Mouse (Mus musculus): ENCODE data around the gene Acad12.

Gene Acad12

DNA sequence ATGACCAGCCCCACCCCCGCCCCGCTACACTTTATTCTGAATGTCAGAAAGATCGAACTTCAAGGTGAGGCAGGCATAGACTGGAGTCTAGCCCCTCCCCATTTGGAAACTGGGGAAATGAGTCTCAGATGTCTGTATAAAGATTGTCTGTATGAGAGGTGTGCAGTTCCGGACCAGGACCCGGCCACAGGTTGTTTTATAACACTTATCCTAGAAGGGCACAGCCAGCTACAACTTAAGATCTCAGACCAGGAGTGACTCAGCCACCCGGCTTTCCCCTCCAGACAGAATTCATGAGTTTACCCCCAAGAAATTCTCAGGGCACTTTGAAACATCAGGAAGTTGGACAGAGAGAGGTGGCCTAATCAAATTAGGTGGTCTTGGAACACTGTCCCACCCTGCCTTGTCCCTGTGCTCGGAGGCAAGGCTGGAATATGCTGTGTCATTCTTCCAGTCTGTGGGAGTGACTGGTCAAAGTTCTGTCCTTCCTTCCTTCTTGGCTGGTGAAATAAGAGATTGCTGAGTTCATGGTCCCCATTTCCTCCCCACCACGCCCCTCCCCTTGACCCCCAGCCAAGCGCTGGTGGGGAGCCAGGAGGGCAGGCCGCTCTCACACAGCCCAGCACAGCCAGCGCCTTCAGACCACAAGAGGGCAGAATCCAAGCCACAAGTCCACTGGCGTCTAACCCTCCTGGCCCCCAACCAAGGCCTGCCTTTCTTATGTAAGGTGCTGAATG is 34.8 kb downstream of the Acad12 start:
- DNase-seq (ENCODE audit: low read depth), result no peak

DNA sequence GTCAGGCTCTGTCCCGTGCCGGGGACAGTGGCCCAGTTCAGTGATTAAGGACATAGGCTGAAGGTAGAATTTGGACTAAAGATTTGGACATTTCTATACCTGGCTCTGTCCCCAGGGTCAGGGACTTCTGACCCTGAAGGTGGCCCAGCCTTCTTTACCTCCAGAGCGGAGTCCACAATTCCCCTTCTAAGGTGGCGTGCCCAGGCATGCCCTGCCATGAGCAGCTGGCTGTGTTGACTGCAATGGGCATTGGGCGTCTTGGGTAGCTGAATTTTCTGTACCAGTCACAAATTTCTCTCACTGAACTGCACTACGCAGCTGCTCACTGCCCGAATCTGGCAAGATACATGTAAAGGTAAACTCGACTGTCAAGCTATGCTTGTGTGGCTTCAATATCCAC is 36.8 kb downstream of the Acad12 start:
- DNase-seq (ENCODE audit: low read depth), result no peak

DNA sequence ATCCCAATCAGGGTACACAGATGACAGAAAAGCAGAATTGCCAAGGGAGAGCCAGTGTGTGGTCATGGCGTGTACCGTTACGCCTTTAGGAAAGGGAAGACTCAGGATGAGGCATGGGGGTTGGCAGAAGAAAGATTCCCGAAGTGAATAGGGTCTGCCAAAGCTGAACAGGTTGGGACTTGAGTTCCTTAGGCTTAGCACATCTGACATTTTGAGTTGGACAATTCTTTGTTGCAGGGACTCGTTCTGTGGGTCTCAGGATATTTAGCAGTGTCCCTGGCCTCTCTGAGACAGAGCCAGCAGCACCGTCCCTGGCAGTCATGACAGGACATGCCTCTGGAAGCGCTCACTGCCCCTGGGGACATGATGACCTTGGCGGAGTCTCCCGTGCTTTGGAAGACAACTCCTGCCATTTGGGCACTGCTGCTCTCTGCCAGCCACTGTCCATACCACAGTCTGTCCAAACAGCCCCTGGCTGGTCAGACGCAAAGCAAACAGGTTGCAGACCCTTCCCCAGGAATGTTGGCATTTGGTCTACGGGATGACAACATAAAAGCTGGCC is 41.7 kb downstream of the Acad12 start:
- no peak for DNase-seq (ENCODE audit: low read depth)

DNA sequence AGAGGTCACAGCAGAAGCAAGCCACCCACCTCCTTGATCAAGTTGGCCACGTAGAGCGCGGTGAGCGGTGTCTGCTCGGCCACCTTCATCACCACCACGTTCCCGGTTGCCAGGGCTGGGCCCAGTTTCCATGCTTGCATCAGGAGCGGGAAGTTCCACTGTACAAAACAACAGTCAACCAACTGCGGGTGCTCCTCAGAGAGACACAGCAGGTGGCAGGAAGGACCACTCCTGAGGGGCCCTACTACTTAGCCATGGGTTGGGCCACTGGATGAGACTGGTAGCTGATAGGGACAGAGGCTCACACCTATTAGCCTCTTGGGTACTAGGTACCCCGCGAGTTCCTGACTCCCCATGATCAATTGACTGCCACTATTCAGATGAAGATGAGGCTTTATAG is 42.9 kb downstream of the Acad12 start:
- DNase-seq (ENCODE audit: low read depth), result no peak

DNA sequence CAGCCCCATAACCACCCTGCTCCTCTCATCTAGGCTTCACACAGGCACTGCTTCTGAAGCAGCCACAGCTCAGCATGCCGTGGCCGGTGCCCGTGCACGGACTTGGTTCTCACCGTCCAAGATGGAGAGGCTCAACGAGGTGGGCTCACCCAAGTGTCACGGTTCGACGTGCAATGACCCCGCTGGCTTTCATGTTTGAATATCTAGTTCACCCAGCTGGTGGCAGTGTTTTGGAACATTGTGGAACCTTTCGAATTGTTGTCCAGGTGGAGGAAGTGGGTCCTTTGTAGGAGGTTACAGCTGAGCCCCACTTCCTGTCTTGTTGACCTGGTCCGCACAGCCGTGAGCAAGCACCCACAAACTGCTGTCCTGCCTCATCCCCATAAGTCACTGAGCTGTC is 44.6 kb downstream of the Acad12 start:
- DNase-seq (ENCODE audit: low read depth), result no peak

DNA sequence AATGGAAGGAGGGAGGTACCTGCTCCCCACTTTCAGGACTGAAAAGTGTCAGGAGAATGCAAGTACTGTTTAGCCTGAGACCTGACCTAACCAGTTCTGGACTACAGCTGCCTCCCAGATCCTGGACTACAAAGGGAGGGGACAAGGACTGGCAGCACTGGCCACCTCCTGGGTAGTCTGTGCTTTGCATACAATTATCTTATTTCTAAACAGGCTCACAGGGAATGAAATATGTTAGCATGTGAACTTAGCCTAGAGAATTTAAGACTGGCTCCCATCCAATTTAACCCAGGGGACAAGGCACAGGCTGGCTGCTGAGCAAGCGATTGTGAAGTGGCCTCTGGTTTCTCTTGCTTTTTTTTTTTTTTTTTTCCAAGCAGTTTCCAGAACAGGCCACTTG is 48.0 kb downstream of the Acad12 start:
- DNase-seq (ENCODE audit: low read depth), result no peak

DNA sequence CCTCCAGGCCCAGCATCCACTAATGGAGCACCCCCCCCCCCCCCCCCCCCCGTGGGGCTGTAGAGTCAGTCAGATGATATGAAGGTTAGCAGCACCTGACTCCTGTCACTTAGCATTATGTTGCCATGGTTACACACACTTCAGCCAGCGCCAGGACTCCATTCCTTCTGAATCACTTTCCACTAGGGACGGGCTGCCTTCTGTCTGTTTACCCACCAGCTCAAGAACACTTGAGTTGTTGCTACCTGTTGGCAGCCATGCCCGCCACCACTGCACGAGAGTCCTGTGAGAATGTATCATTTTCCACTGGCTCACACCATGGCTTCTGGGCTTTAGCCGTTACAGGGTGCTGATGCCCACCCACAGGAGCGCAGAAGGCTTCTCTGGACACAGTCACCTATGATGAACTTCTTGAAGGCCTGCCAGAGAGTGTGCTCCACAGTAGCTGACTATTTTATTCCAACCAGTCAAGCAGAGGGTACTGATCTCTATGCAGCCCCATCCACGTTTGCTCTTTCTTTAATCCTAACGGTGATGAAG is 48.8 kb downstream of the Acad12 start:
- DNase-seq (ENCODE audit: low read depth), result no peak

DNA sequence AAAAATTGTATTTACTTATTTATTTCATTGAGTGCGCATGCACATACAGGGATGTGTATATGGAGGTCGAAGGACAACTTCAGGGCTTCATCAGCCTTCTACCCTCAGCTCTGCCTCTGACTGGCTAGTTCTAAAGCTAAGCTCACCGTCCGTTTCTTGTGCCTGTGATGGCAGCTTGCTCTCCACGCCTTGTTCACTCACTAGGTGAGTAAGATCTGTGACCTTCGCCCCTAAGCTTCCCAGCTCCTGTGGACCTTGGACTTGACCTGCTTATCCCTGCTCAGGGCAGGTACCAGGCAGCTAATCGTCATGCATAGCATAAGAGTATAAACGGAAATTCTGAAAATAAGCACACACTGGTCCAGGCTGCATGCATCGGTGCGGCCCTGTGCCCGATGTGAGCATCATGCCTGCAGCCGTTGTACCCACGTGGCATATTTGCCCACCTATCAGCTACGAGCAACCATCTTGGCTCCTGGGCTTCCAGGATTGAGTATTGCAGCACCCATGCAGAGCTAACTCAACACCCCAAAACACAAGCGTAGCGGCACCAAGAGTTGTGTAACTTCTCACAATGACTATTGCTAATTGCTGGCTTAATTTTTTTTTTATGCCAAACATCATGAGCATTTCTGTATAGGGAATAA is 52.6 kb downstream of the Acad12 start:
- DNase-seq (ENCODE audit: low read depth), result no peak

DNA sequence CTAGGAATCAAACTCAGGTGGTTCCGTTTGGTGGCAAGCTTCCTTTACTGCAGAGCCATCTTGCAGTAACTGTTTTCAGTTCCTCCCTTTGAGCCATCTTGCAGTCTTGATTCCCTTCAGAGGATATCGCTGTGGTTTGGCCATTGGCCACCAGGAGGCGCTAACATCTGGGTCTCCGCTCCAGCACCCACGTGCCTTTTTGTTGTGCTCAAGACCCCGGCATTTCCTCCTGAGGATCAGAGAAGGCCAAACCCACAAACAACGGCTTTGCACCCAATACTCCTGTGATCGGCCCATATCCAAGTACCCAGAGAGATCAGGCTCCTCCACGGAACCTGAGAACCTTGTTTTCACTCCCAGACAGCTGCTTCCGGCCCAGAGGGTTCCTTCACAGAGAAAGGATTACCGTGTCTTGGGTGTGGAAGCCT is 54.3 kb downstream of the Acad12 start:
- DNase-seq (ENCODE audit: low read depth), result peak; percentile 77

DNA sequence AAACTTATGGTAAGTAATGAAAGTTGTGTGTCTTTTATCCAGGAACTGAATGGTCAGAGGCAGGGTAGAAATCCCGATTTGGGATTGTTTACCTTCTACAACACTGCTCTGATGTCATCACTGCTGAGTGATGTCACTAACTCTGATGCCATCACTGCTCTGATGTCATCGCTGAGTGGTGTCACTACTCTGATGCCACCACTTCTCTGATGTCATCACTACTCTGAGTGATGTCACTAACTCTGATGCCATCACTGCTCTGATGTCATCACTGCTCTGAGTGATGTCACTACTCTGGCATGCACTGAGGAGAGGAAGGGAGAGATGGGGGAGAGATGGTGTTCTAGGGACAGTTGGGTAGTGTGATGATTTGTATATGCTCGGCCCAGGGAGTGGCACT is 56.3 kb downstream of the Acad12 start:
- no peak for DNase-seq (ENCODE audit: low read depth)

DNA sequence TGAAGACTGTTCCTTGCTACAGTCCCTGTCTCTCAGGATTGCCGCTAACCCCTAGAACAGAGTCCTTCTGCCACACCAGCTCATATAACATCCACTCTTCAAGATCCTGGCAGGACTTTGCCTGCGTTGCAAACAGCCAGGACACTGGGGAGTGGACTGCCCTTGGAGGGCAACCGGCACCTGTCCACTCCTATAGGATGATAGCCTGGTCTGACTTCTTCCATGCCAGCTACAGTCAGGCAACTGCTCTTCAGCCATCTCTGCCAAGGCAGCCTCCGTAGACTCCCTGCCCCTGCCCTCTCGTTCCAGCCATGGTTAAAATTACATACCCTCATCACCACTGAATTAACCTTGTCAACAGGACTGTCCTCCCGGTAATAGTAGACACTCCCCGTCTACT is 69.5 kb downstream of the Acad12 start:
- no peak for DNase-seq (ENCODE audit: low read depth)

DNA sequence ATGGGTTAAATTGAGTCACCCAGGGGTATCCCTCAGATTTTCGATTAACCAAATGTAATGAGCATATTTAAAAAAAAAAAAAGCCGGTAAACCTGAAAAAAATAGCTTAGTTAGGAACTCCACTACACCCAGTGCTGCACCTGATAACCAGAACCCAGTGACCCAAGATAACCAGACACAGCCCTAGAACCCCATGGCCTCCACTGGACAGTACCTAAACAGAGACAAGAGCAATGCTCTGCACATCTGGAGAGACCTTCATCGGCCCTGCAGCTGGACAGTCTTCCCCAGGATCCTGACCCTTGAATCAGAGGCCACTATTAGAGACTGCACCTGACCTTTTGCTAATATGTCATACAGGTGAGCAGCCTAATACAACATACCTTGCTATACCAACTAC is 71.7 kb downstream of the Acad12 start:
- no peak for DNase-seq (ENCODE audit: low read depth)

Data from c-Kit-positive CD71-positive TER-119-negative erythroid progenitor cells, embryonic 14.5 days (primary cell).